Comparison of ENCODE assay signal across 11 mouse cellular contexts in the genomic region with DNA sequence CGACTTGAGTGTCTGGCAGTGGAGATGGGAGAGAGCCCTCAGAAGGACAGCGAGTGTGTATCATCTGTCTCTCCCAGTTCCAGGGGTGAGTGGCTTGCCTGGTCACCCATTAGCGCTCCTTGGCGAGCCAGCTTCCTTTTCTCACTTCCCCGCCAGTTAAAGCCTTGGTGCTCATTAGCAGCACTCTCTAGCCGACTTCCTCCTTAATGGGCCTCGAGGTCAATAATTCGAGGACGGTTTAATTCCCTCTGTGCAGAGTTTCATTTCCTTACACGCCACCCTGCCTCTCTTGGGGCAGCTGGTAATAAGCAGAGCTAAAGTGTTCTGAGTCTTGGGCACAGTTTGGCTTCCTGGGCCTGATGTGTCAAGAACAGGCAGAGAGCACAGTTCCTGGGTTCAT. TPM values are rescaled to one million over a fixed set of nuclear protein-coding genes. Genes with fewer than 3 reads are reported as not detected.
DNase-seq lines count a peak whose midpoint lies in the region; ATAC-seq and TF ChIP-seq lines count a peak whose summit lies in the region.
"Had no signal": no experiment of that assay in that cellular context is flagged by ENCODE, and none has a peak within 500 bp of the region (broad histone marks: within the 10 kb centered on the region; RNA-seq: fewer than 3 reads in every experiment).

No protein-coding gene starts in this region.

- DNase-seq in kidney, adult 2 months, result peak; percentile 37
- no peak for DNase-seq in kidney, postnatal 10 days
- peak; percentile 67 for DNase-seq in A20 (ENCODE audit: low read depth, low spot score)
- peak; percentile 44 to 47 for DNase-seq in lung, postnatal 4 days
- DNase-seq in embryonic facial prominence, embryonic 10.5 days (ENCODE audit: low spot score), result no peak
- DNase-seq: cerebellum, postnatal 25 days; thymus, postnatal 36 days had no signal

- no peak overlapping the region for H3K9ac ChIP-seq in forebrain, embryonic 15.5 days (replicated peaks)

- no peak overlapping the region for H3K27ac ChIP-seq in kidney, adult 2 months (ENCODE audit: insufficient read depth, low read depth, low read length)
- peak overlapping the region; percentile 24; the same call in 1 of the 2 replicates for H3K27ac ChIP-seq in bone marrow, adult 2 months (ENCODE audit: control insufficient read depth, insufficient read depth, low read depth, low read length, poor library complexity)
- no peak overlapping the region for H3K27ac ChIP-seq in forebrain, embryonic 15.5 days (replicated peaks)
- no peak overlapping the region for H3K27ac ChIP-seq in embryonic facial prominence, embryonic 10.5 days (replicated peaks)
- H3K27ac ChIP-seq: limb, embryonic 12.5 days had no signal

- no peak for TF ChIP-seq CTCF in kidney, adult 2 months (conservative IDR thresholded peaks at IDR 0.05; ENCODE audit: insufficient read depth, insufficient read length, low read depth, low read length)
- no peak for TF ChIP-seq CTCF in bone marrow, adult 2 months (IDR thresholded peaks at IDR 0.05; ENCODE audit: control insufficient read depth, insufficient read depth, low read length)

- 76% methylated on average over 10 of the region's 10 CpGs for WGBS in kidney, adult 2 months
- 42% methylated on average over 10 of the region's 10 CpGs for WGBS in bone marrow, adult 2 months
- WGBS in forebrain, embryonic 15.5 days, result 87% methylated on average over 10 of the region's 10 CpGs
- WGBS in embryonic facial prominence, embryonic 10.5 days, result 90% methylated on average over 10 of the region's 10 CpGs

- ATAC-seq in CD4-positive, CD25-positive, alpha-beta regulatory T cell, adult 4 months, result no peak
- no peak for ATAC-seq in forebrain, embryonic 15.5 days (replicated peaks)

- H3K4me1 ChIP-seq in kidney, adult 2 months (ENCODE audit: control insufficient read depth, insufficient read depth, low read length), result no peaks in the 10 kb centered on the region
- peaks cover 8% of the 10 kb centered on the region; the same call in 1 of the 2 replicates for H3K4me1 ChIP-seq in bone marrow, adult 2 months (ENCODE audit: control insufficient read depth, insufficient read depth, low read length)
- H3K4me1 ChIP-seq in forebrain, embryonic 15.5 days, result no peaks in the 10 kb centered on the region
- H3K4me1 ChIP-seq in embryonic facial prominence, embryonic 10.5 days, result peaks cover 10% of the 10 kb centered on the region
- H3K4me1 ChIP-seq: limb, embryonic 12.5 days had no signal

- no peak for TF ChIP-seq POLR2A in kidney, adult 2 months (IDR thresholded peaks at IDR 0.05; ENCODE audit: low read depth, low read length)
- TF ChIP-seq POLR2A in bone marrow, adult 2 months (IDR thresholded peaks at IDR 0.05; ENCODE audit: borderline replicate concordance, control insufficient read depth, low read depth, low read length), result no peak

- no peak overlapping the region for H3K4me2 ChIP-seq in forebrain, embryonic 15.5 days (replicated peaks)
- H3K4me2 ChIP-seq: limb, embryonic 12.5 days had no signal

- no peaks in the 10 kb centered on the region for H3K27me3 ChIP-seq in kidney, adult 2 months (replicated peaks; ENCODE audit: control insufficient read depth, insufficient read depth, low read length)
- no peaks in the 10 kb centered on the region for H3K27me3 ChIP-seq in forebrain, embryonic 15.5 days
- no peaks in the 10 kb centered on the region for H3K27me3 ChIP-seq in embryonic facial prominence, embryonic 10.5 days (replicated peaks; ENCODE audit: low read depth, poor library complexity, severe bottlenecking)
- H3K27me3 ChIP-seq: limb, embryonic 12.5 days had no signal

- H3K36me3 ChIP-seq in kidney, adult 2 months (ENCODE audit: control insufficient read depth, insufficient read depth, low read length), result peaks cover 2% of the 10 kb centered on the region; the same call in 1 of the 2 replicates
- H3K36me3 ChIP-seq in forebrain, embryonic 15.5 days, result peaks cover 52% of the 10 kb centered on the region
- H3K36me3 ChIP-seq in embryonic facial prominence, embryonic 10.5 days (replicated peaks), result peaks cover 98% of the 10 kb centered on the region

- no peaks in the 10 kb centered on the region for H3K9me3 ChIP-seq in forebrain, embryonic 15.5 days
- no peaks in the 10 kb centered on the region for H3K9me3 ChIP-seq in embryonic facial prominence, embryonic 10.5 days
- H3K9me3 ChIP-seq: limb, embryonic 12.5 days had no signal

- no peak overlapping the region for H3K4me3 ChIP-seq in kidney, adult 2 months (ENCODE audit: insufficient read depth, low read depth, low read length)
- H3K4me3 ChIP-seq in bone marrow, adult 2 months (replicated peaks; ENCODE audit: control insufficient read depth, low read depth, low read length), result no peak overlapping the region
- no peak overlapping the region for H3K4me3 ChIP-seq in forebrain, embryonic 15.5 days
- H3K4me3 ChIP-seq in embryonic facial prominence, embryonic 10.5 days, result no peak overlapping the region
- H3K4me3 ChIP-seq: limb, embryonic 12.5 days had no signal

RNA-seq across cellular contexts. Expression of a gene that starts 21.2 kb away (rescaled TPM):
- 9.8 and 11.6 TPM in 2 replicates for polyA plus RNA-seq in kidney, adult 2 months (2012; rRNA removed)
- polyA plus RNA-seq in bone marrow, adult 2 months (2011; ENCODE audit: insufficient read depth, insufficient read length, low replicate concordance, missing spikeins), result 13.4 and 21.0 TPM in 2 replicates
- 10 to 100 TPM; 22.7 to 37.1 TPM for polyA plus RNA-seq in CD4-positive, CD25-positive, alpha-beta regulatory T cell, adult 4 months (2017; shearing (Covaris generic))
- polyA plus RNA-seq in forebrain, embryonic 15.5 days (2015; fragmentation: Nextera tagmentation; extraction: Ambion mirVana), result 18.9 and 19.9 TPM in 2 replicates
- polyA plus RNA-seq in embryonic facial prominence, embryonic 10.5 days (2016; fragmentation: Nextera tagmentation; extraction: Ambion mirVana), result 49.6 and 53.7 TPM in 2 replicates

RNA-seq across cellular contexts. Expression of a gene that starts 21.5 kb away (rescaled TPM):
- polyA plus RNA-seq in kidney, adult 2 months (2012; rRNA removed), result 13.4 and 19.4 TPM in 2 replicates
- 51.4 and 76.2 TPM in 2 replicates for polyA plus RNA-seq in bone marrow, adult 2 months (2011; ENCODE audit: insufficient read depth, insufficient read length, low replicate concordance, missing spikeins)
- polyA plus RNA-seq in CD4-positive, CD25-positive, alpha-beta regulatory T cell, adult 4 months (2017; shearing (Covaris generic)), result 10 to 100 TPM; 92.3 to 95.6 TPM
- polyA plus RNA-seq in forebrain, embryonic 15.5 days (2015; fragmentation: Nextera tagmentation; extraction: Ambion mirVana), result 90.4 and 98.1 TPM in 2 replicates
- polyA plus RNA-seq in embryonic facial prominence, embryonic 10.5 days (2016; fragmentation: Nextera tagmentation; extraction: Ambion mirVana), result 157 and 167 TPM in 2 replicates

Comparison
In these comparisons a context has a peak if more than half of its experiments do, and no peak if none do; other contexts are left out.
1. DNase-seq: peak in kidney, adult 2 months (single experiment), A20 (single experiment) and lung, postnatal 4 days (2 of 2); none in kidney, postnatal 10 days (single experiment) and embryonic facial prominence, embryonic 10.5 days (single experiment).